Mouse (Mus musculus) inflammation-experienced regulatory T-cells, adult 6 months (primary cell): ENCODE data around the gene Lekr1. TPM values are rescaled to one million over a fixed set of nuclear protein-coding genes. Genes with fewer than 3 reads are reported as not detected.

ENCODE experiments used
- ATAC-seq: one replicate; pipeline ENCODE4 v1.8.0; 2017
- polyA plus RNA-seq, 3 experiments: library from polyadenylated mRNA; unstranded; fragments of 100-300 nt; shearing (Covaris generic); gene quantifications; one replicate each; pipeline ENCODE4 v1.2.1; 2017

The Lekr1 gene
- polyA plus RNA-seq, 3 experiments from 2014 or later, result 0.44 to 0.55 (median 0.49) TPM

DNA sequence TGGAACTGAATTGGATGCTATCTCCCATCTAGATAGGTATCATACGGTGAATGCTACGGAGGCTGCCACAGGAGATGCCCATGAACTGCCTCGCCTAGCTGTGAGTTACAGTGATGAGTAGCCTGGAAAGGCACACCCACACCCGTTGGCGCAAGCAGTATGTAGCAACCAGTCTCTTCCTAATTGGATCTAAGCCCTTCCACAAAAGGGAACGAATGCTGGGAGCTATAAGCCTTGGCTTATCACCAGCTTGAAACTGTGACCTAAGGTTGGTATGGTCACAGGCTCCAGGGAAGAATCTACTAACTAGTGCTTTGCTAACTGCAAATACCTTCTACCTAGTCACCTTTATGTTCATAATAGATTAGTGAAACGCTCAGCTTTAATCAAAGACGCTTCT is 175.1 kb downstream of the Lekr1 start:
- ATAC-seq, result no peak

DNA sequence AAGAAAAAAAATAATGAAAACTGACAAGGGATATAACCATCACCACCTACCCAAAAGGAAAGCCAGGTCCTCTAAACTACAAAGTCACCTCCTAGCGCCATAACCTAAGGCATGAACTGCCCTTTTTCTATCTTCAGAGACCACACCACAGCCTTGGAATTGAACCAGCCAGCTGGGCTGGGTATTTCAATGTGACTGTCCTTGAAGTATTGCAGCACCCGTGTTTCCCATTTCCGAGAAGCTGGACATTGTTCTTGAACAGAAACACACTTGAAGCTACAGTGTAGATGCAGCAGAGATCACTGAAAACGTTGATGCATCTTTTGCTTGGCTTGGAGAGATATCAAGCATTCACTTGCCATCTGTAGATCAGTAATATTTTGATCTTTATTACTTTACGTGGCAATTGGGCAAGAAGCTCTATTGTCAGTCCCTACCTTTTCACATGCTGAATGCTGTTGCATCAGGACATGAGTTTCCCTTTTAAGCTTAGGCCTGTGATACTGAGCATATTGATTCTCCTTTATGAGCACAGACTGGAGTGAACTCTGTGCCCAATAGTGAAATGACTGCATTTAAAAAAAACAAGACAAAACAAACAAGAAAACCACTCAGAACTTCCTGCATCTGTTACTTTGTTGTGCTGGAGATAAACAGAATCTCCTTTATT is 176.6 kb downstream of the Lekr1 start:
- no peak for ATAC-seq

DNA sequence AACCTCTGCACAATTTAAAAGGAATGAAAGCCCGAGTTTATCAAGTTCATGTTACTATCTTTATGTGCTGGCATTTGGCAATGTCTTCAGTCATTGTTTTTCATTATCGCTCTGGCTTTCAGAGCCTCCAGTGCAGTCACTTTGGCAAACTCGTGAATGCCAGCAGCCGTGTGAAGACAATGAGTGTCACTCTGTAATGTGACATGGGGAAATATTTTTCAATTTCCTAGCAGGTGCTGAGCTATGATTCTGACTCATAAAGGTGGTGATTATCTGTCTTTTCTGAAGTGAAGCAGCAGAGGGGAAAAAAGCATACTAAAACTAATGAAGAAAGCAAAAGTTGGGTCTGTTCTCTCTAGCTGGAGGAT is 177.1 kb downstream of the Lekr1 start:
- no peak for ATAC-seq

DNA sequence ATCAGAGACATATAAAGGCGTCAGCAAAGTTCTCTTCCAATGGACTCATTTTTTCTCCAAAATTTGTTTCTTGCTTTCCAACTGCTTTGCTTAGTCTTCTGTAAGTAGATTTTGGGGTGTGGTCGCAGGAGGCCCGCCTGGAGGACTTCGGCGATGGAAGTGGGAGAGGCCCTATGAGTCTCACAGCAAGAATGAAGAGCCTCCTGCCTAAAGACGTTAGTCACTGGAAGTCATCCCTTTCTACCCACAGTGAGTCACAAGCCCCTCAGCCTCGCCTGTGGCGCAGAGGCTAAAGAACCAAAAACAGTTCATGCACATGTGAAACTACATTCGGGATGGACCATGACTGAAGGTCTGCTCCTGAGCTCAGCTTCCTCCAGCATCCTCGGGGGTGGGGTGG is 178.3 kb downstream of the Lekr1 start:
- ATAC-seq, result no peak

DNA sequence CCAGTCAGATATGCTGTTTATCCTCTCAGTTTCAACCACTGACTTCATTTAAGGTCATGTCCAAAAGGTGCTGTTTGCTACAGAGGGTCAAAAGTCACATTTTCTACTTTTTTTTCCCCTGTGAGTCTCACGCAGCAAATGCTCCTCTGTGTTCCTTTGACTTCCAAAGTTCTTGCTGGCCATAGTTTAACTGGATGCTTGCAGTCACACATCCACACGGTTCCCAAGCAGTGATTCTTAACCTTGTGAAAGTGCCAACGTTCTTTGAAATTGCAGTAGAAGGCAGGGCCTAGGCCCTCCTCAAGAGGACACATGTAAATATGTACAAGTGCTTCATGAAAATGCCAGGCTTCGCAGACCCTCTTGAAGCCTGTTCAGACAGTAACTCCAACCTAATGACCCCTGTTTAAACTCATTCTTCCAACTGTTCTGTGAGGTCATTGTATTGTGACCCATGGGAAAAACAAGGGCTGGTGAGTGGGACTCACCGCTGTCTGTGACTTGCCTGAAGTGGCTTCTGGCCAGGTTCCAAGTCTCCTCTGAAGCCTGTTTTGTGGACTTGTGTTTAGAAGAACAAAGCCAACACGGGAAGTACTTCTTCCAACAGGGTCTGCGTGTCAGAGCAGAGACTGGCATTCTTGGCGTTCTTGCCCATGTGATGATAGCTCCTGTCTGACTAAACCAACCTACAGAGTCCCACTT is 179.0 kb downstream of the Lekr1 start:
- no peak for ATAC-seq

DNA sequence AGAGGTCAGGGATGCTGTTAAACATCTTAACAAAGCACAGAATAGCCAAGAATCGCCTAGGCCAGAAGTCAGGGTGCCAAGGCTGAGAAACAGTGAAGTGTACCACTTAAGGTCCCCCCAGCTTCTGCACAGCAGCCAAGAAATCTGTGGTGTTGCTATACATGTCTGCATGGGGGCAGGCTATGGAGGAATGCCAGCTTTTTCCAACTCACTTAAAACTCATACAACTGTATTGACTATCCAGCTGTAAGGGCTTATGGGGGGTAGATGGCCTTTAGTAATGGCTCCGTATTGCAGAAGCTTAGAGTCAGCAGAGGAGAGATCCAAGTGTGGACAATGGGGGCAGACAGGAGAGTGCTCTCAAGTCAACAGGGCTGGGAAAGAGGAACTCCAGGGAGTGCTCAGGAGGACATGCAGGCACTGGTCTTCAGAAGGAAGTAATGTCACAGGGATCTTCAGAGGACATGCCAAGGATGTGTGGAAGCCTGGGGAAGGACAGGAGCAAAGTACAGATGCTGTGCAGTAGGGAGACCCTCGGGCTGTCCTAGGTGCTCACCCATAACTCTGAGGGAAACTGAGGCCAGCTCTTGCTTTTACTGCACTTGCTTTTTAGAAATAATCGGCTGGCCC is 181.2 kb downstream of the Lekr1 start:
- no peak for ATAC-seq

DNA sequence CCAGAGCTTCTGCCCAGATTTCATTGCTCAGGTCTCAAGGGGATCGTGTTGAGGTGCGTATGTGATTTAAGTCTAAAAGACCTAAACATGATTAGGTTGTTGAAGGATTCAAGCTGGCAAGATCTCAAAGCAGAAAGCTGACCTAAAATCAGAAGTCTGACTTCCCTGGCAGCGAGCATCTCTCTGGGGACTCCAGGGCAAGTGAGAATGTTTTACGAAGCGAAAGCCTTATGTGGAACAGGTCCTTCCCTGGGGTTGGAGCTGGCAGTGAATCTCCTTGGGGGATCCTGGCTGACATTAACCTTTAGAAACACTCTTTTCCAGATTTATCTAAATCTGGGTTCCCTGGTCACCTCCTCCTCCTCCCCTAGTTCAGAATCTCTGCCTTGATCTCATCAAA is 187.7 kb downstream of the Lekr1 start:
- no peak for ATAC-seq

DNA sequence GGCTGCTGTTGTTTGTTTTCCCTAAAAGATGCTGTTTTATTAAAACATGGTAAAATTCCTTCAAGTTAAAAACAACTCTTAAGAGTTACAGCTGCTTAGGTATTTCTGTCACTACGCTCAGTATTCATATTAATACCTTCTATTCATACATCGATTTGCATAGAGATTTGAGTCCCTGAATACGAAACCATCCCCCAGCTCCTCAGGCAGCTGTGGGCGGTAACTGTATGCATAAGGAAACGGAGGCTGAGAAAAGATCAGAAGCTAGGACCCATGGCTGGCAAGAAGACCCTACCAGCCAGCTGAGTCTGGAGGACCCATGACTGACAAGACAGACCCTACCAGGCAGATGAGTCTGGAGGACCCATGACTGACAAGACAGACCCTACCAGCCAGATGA is 189.5 kb downstream of the Lekr1 start:
- no peak for ATAC-seq

DNA sequence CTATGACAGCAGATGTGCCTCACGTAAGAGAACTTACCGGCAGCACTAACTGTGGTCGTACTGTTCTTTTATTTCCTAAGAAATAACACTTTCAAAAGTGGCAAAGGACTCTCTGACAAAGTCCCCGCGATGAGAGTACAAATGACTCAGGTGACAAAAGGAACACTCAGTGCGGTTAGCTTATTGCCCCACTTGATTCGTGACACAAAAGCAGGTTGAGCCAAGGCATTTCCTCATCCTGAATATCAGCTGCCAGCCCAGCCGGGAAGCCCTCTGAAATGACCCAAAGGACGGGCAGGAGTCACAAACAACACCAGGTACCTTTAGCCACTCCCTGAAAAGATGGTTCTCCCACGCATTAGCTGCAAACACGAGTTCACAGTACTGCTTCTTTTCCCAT is 192.1 kb downstream of the Lekr1 start:
- no peak for ATAC-seq

DNA sequence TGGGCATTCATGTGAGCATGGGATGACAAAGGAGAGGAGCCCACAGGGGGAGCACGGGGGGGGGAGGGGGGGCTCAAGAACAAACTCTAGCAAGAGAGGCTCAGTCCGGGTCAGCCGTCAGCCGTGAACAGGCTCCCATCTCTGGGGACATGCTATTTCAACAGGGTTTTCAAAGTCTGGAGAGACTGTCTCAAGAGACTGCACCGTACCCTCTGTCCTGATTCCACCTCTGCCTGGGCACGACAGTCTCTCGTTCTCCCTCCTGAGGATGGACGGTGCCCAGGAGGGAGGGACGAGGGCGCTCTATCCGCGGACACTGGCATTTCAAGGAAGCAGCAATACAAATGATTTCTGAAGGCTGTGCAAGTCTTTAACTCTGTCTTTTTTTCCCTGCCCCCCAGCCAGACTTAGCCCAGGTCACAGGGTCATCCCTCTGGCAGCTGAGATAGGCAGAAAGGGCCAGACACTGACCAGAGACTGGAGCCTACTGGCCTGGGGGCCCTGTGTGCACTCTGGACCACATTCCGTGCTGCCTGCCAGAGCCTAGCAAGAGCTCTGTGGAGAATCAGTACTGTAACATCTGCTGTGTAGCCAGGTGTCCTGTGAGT is 192.8 kb downstream of the Lekr1 start:
- no peak for ATAC-seq

DNA sequence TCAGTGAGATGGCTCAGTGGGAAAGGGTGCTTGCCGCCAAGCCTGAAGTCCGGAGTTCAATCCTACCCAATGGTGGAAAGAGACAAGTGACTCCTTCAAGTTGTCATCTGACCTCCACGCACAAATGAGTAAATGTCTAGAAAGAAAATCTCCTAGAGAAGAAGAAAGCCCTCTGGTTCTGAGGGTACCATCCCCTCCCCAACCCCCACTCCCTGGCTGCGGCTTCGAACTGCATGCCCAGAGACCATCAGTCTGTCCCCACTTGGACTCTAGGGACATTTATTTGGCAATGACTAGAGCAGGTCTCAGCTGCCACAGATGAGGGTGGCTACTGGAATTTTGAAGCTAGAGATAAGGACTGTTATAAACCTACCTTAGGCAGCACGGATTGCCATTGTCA is 193.7 kb downstream of the Lekr1 start:
- ATAC-seq, result no peak

DNA sequence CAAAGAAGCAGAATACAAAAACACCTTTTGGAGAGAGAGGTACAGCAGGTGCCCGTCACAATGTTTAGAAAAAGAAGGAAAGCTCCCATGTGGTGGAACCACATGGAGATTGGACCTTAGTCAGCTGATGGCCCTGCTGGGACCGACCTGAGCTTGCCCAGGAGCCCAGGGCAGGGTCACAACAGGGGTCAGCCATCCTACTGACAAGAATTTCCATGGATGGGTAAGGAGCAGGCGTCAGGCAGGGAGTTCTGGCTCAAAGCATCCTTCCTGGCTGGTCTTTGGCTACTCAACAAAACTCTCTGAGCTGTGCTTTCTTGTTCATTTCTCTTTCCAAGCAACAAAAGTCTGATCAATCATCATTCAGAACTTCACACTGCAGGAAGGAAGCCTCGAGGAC is 194.9 kb downstream of the Lekr1 start:
- no peak for ATAC-seq

DNA sequence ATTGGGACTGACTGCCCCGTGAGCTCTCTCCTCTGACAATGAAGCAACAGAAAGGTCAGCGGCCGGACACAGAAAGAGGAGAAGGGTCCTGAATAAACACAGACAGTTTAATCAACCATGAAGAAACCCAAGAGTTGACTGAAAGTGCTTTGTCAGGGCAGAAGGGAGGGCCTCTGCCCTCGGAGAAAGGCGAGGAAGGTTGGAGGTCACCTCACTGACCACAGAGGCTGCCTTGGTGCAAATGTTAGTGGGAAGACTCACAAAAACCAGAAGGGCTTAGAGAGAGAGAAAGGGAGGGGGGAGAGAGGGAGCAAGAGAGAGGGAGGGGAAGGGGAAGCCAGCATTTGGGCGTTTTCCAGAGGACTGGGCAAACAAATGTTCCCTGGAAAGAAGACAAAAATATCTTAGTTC is 195.4 kb downstream of the Lekr1 start:
- ATAC-seq, result no peak

DNA sequence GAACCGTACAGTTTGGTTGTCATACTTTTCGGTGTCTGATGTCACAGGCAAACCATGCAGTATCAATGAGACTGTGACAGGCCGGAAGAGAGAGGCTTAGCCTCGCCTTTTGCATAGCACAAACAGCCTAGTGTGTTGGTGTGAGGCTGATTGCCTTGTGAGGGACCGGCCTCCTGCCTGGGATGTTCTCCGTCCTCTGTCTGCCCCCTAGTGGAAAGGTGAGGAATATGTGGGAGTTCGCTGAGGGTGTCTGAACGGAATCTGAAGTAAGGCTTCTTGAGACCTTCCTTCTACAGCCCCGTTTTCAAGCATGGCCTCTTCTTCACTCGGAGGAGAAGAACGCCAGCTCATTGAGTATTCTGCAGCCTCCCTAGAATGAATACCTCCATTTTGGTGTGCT is 197.3 kb downstream of the Lekr1 start:
- peak; percentile 90 for ATAC-seq

DNA sequence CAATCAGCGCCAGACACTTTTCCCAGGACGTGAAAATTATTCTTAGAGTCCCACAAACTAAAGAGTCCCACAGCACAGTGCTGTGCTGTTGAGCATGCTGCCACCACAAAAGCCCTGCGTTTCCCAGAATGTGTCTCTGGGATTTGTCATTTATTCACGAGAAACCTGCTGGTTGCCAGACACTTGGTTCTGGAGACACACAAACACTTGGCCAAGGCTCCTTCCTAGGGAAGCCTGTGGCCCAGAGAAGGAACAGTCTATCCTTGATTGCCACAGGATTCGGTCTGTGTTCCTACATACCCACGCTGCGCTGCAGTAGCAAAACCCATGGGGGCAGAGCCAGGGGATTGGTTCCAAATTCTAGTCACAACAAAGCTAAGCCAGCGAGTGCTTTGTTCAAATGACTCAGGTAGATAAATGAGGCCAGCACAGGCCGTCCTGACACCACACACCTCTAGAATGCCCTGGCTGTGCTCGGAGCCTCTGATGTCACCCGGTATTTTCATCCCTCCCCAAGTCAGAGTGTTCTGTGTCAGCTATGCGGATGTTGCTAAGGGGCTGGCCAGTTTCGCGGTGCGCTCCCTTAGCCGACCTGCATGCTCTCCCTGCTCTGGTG is 197.8 kb downstream of the Lekr1 start:
- ATAC-seq, result no peak

DNA sequence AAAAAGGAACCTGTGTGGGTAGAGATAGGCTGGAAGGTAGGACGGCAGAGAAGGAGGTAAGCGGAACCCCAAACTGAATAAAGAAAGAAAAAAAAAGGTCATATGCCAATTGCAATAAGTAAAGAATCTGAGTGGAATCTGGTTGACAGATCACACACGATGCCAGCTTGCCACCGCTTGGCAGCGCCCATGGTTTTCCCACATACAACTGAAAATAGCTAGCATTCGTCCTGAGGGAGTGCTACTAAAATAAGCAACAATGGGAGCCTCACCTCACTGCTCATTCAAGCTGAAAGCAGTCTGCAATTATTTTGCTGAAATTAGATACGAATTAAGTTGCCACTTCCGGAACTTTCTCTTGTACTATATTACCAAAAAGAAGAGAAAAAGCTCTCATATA is 202.9 kb downstream of the Lekr1 start:
- no peak for ATAC-seq

DNA sequence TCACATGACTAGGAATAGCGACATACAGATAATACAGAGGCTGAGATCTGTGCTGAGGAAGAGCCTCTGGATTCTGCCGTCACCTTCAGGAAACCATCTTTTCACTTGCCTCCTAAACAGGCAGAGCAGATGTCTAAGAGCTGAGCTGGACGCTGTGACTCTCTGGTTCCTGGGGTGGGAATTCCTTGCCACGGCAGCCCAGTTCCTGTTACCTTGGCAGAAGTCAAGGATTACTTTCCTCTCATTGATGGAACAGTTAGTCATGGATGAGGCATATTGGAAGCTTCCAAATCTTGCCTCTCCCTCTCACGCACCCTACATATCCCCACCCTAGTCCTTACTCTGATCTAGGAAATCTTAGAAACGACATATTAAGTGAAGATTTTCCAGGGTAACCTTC is 203.7 kb downstream of the Lekr1 start:
- ATAC-seq, result no peak

DNA sequence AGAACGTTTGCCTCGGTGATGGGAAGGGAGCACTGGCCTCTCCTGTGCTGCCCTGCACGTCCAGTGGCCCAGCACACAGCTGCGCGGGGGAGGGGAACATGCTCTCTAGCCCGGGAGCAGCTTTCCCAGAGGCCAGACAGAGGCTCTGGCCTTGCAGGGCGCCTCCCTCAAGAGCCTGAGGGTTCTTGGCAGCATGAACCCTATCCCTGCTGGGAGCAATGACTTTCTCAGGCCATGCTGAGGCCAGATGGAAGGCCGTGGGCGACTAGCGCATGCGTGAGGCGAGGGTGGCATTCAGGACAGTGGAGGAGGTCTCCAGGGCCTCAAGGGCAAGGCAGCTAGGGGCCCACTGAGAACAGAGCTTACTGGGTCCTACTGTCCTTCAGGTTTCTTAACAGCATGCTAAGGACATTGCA is 205.2 kb downstream of the Lekr1 start:
- no peak for ATAC-seq

DNA sequence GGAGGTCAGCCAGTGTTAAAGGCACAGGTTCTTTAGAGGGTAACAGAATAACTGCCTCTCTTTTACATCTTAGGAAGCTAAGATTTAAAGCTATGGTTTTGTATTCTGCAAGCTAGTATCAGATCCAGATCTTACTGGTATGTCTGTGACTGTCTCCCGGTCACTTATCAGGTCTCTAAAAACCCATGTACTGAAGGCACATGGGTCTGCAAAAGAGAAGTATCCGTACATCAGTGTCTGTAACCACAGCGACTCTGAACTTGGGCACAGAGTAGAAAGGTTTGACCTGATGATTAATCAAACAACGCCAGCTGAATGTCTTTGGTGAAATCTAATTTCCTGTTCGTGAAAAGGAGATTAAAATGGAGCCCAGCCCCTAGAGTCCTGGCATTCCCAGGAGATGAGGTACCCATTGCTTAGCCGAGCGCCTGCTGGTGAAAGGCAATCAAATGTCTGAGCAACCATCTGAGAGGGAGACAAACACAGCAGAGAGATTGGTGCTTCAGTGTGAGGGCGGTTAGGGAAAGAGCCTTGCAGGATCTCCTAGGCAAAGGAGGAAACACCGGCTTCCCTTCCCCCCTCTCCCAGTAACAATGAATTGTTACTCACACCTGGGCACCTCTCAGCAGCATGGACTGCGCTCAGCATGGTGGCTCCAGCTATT is 205.7 kb downstream of the Lekr1 start:
- ATAC-seq, result no peak

DNA sequence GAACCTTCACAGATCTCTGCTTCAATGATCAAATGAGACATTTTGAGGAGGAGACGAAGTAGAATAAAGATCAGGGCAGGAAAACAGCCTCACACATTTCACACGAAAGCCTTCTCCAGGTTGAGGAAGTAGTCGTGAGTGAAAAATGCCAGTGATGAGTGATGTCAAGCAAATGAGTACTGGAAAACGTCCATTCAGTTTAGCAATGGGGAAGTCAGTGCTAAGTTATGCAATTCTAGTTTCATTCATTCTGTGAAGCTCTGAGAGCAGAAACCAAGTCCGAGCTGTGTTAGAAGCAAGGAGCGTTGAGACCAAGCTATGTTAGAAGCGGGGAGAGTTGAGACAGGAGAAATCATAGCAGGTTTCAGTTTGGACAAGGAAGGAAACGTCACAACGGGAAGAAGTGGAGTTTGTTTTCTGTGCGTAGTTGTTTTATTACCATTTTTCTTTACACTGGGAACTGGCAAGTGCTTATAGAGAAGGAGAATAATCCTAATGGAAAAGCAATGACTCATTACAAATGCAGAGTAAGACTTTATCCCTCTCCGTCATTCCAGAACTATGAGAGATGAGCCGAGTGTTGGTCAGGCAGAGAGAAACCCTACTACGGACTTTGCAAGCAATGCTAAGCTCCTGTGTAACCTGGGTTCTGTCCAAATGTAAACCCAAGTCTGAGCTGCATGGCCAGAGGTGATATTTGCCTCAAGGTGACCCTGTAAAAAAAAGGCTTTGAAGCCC is 207.2 kb downstream of the Lekr1 start:
- no peak for ATAC-seq
